Mouse (Mus musculus) limb, embryonic 15.5 days (tissue): ENCODE results near the gene Pde11a. TPM values are rescaled to one million over a fixed set of nuclear protein-coding genes. Genes with fewer than 3 reads are reported as not detected.

Experiments used
- ATAC-seq: fragments of 200-750 bp; cut with Nextera tagmentation; 2 replicates; pipeline ENCODE4 v1.8.0; 2017; ENCODE audit warnings: low read depth, moderate TSS enrichment; ENCODE audit not compliant: insufficient number of reproducible peaks, low FRiP score, low TSS enrichment
- H3K27ac ChIP-seq: fragments of 300-500 bp; sonication (generic); 2 replicates; pipeline ENCODE4 v1.5.1; 2015; ENCODE audit warnings: moderate library complexity, mild to moderate bottlenecking, inconsistent platforms
- H3K27me3 ChIP-seq: fragments of 300-500 bp; sonication (generic); 2 replicates; pipeline ENCODE4 v1.6.1; 2015; ENCODE audit warnings: inconsistent platforms
- H3K36me3 ChIP-seq: fragments of 300-500 bp; sonication (generic); 2 replicates; pipeline ENCODE4 v1.6.1; 2015; ENCODE audit warnings: inconsistent platforms
- H3K4me1 ChIP-seq: fragments of 300-500 bp; sonication (generic); 2 replicates; pipeline ENCODE4 v1.6.1; 2015; ENCODE audit warnings: inconsistent platforms
- H3K4me2 ChIP-seq: fragments of 300-500 bp; sonication (generic); 2 replicates; pipeline ENCODE4 v1.6.1; 2015; ENCODE audit warnings: mild to moderate bottlenecking, inconsistent platforms
- H3K4me3 ChIP-seq: fragments of 300-500 bp; sonication (generic); 2 replicates; pipeline ENCODE4 v1.5.1; 2015; ENCODE audit warnings: mild to moderate bottlenecking, inconsistent platforms
- H3K9ac ChIP-seq: fragments of 300-500 bp; sonication (generic); 2 replicates; pipeline ENCODE4 v1.6.1; 2015; ENCODE audit warnings: inconsistent platforms
- H3K9me3 ChIP-seq: fragments of 300-500 bp; sonication (generic); 2 replicates; pipeline ENCODE4 v1.6.1; 2016; ENCODE audit warnings: inconsistent platforms
- WGBS: fragments of 180-500 bp; shearing (Covaris S2); methylation state at CpG from one replicate; pipeline ENCODE4 v1.1.7; 2015; 5-methylcytosine and 5-hydroxymethylcytosine counted together
- polyA plus RNA-seq: library from polyadenylated mRNA; unstranded; fragments of >200 nt; fragmentation: Nextera tagmentation; extraction: Ambion mirVana; gene quantifications from 2 replicates; pipeline ENCODE4 v1.2.1, GENCODE M21; 2015

Pde11a gene
- polyA plus RNA-seq, 1 experiment from 2014 or later = 0.50 TPM

DNA sequence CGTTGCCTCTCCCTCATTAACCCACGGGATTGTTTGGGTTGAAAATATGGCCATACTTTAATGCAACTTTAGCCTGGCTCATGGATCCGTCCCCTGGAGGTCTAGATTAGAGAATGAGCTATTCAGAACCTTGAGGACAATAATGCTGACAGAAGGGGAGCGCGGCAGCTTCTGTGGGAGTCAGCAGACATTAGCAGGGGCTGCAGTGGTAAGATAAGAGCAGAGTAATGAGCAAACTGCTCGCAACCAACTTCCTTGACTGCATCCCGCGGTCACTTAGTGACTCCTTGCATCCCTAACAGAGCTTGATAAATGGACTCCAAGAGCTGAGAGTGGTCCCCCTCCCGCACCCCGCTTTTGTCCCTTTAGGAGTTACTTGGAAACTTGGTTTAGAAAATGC lies 296.4 kb downstream of the Pde11a start:
- H3K9ac ChIP-seq = no peak overlapping the region
- H3K9me3 ChIP-seq = no peaks in the 10 kb centered on the region
- no peak for ATAC-seq
- H3K27me3 ChIP-seq = no peaks in the 10 kb centered on the region
- 84% methylated on average over 10 of the region's 10 CpGs for WGBS
- H3K27ac ChIP-seq = no peak overlapping the region
- 0 out of 2 replicates have a peak, but pooled peaks cover 3% of the 10 kb centered on the region for H3K4me1 ChIP-seq
- no peak overlapping the region for H3K4me2 ChIP-seq
- H3K36me3 ChIP-seq = no peaks in the 10 kb centered on the region
- no peak overlapping the region for H3K4me3 ChIP-seq

DNA sequence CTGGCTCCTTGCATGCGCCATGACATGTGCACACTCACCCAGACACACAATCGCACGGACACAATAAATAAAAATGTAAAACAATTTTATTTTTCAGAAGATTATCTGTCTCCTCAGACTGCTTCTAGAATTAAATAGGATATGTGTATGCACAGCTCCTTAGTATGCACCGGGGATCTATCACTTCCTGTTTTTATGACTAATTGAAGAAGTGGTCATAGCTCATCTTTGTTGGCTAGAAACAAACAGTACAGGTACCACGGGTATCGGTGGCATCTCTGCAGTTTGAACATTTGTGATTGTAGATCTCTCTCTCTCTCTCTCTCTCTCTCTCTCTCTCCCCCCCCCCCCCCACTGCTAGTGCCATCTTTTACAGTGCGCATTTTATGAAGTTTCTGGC lies 298.5 kb downstream of the Pde11a start:
- Histone ChIP-seq H3K4me3 (no peak overlapping the region), H3K27me3 (no peaks in the 10 kb centered on the region), H3K9ac (no peak overlapping the region), H3K4me2 (no peak overlapping the region), H3K4me1 (0 out of 2 replicates have a peak, but pooled peaks cover 3% of the 10 kb centered on the region), H3K27ac (no peak overlapping the region), H3K9me3 (no peaks in the 10 kb centered on the region), H3K36me3 (no peaks in the 10 kb centered on the region)
- no peak for ATAC-seq
- WGBS = 96% methylated on average over 7 of the region's 7 CpGs

DNA sequence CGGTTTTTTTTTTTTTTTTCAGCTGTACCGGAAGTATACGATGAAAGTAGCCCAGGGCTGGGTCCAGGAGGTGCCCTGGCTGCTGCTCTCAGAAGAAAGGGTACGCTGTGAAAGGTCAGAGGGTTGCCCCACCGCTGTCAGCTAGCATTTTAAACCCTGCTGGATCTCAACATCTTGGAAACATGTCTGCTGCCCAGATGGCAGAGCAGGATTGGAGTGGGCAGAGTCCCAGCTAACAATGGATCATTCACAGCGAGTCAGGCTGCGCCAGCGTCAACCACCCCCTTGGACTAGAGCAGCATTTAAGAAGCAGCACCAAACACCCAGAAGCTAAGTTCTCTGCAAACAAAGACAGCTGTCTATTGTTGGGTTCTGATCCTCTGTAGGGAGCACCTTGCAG lies 308.5 kb downstream of the Pde11a start:
- H3K9ac ChIP-seq = no peak overlapping the region
- ATAC-seq = no peak

DNA sequence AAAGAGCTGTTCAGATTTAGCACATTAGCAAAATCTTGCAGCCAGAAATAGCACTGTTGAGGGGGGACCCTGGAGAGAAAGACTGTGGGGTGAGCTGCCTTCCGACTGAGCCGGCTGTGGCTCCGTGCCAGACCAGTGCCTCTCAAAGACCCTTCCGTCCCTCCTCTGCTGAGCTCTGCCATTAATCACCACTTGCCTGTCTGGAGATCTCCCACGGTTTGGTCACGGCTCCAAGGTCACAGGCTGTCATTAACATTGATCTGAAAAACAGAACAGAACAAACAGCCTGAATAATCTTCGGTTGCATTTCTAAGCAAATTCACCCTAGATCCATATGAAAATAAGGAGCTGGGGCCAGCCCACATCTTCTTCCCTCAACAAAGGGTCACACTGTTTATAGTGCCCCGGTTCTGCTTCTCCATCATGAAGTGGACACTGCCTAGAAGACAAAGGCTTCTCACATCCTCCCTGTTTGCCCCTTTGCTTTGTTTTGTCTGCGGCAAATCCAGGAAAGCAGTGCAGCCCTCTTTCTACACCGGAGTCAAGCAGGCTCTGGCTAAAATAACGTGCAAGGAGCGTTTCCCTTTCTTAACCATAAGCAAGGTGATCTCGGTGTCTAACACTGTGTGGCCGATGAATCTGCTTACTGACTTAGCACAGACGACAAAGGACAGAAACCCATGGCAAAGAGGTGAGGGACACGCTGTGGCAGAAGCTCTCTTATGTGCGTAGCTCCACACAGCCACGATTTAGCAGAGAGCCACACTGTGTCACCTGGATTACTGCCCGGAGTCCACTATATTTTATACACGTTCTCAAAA lies 309.3 kb downstream of the Pde11a start:
- whole genome bisulfite sequencing = 19% methylated on average over 20 of the region's 20 CpGs
- peak overlapping the region; percentile 34 for H3K4me2 ChIP-seq
- no peak overlapping the region for H3K9ac ChIP-seq
- H3K27me3 ChIP-seq = no peaks in the 10 kb centered on the region
- peak overlapping the region; percentile 7; the same call in 1 of the 2 replicates for H3K4me3 ChIP-seq
- H3K4me1 ChIP-seq = peaks cover 14% of the 10 kb centered on the region
- ATAC-seq = no peak
- no peaks in the 10 kb centered on the region for H3K36me3 ChIP-seq
- no peaks in the 10 kb centered on the region for H3K9me3 ChIP-seq
- H3K27ac ChIP-seq = no peak overlapping the region

More for the DNA sequence above, 308.5 kb downstream of the Pde11a start:
- peak overlapping the region; percentile 34 for H3K4me2 ChIP-seq
- H3K36me3 ChIP-seq = no peaks in the 10 kb centered on the region
- peaks cover 14% of the 10 kb centered on the region for H3K4me1 ChIP-seq
- H3K4me3 ChIP-seq = no peak overlapping the region
- no peaks in the 10 kb centered on the region for H3K9me3 ChIP-seq
- no peak overlapping the region for H3K27ac ChIP-seq
- 23% methylated on average over 8 of the region's 8 CpGs for WGBS
- no peaks in the 10 kb centered on the region for H3K27me3 ChIP-seq

DNA sequence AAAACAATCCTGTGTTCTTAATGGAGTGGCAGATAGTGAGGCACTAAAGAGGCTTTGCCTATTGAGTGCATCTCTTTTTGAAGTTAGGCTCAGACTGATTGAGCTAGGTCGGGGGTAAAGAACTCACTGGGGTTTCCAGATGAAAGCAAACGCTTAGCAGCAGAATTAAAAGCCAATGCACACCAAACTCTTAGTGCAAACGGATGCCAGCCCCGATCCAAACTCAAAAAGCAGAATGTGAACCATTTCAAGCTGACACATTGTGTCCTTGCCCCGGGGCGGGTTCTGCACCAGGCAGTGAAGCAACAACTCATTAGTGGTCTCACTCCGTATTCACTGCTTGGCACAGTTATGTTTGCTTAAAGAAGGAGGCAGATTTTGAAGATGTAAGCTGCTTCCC lies 321.7 kb downstream of the Pde11a start:
- H3K4me1 ChIP-seq = no peaks in the 10 kb centered on the region; the same call in 1 of the 2 replicates
- no peak for ATAC-seq
- no peak overlapping the region for H3K4me2 ChIP-seq
- H3K4me3 ChIP-seq = no peak overlapping the region
- H3K9ac ChIP-seq = no peak overlapping the region
- no peak overlapping the region for H3K27ac ChIP-seq
- no peaks in the 10 kb centered on the region for H3K36me3 ChIP-seq
- H3K9me3 ChIP-seq = no peaks in the 10 kb centered on the region
- no peaks in the 10 kb centered on the region for H3K27me3 ChIP-seq
- WGBS = 7% methylated on average over 7 of the region's 7 CpGs

DNA sequence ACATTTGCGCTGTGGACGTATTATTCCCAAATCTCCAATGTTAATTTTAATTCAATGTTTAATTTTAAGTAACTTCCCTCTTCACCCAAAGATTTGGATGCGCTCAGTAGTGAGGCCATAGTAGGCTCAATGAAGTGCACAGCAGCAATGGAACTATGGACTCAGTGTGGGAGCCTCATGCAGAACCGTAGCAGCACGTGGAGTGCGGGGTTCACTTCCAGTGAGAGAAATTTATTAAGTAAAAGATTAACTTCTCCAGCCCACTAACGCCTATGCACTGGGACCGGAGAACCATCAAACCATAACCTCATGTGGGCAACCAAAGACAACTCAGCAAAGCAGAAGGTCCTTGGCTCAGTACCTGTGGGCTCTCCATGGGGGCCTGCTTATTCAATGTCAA lies 322.4 kb downstream of the Pde11a start:
- WGBS = 87% methylated on average over 8 of the region's 8 CpGs
- no peaks in the 10 kb centered on the region for H3K27me3 ChIP-seq
- H3K9me3 ChIP-seq = no peaks in the 10 kb centered on the region
- no peak overlapping the region for H3K4me2 ChIP-seq
- peaks cover 4% of the 10 kb centered on the region; the same call in 1 of the 2 replicates for H3K4me1 ChIP-seq
- no peak overlapping the region for H3K9ac ChIP-seq
- no peak overlapping the region for H3K27ac ChIP-seq
- ATAC-seq = no peak
- no peaks in the 10 kb centered on the region for H3K36me3 ChIP-seq
- no peak overlapping the region for H3K4me3 ChIP-seq

DNA sequence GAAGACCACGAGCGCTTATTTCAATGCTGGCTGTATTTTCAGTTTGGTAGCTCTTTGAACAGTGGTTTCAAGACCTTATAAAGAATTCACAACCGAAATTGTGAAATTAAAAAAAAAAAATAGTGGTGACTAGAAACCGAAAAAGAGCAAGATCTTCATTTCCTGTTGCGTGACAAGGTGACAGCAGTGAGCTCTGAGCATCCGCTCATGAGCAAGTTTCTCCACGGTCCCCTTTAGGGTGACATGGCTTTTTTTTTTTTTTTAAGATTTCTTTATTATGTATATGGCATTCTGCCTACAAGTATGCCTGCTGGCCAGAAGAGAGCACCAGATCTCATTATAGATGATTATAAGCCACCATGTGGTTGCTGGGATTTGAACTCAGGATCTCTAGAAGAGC lies 323.1 kb downstream of the Pde11a start:
- ATAC-seq = no peak
- Histone ChIP-seq H3K4me1 (peaks cover 4% of the 10 kb centered on the region; the same call in 1 of the 2 replicates), H3K4me2 (no peak overlapping the region), H3K36me3 (no peaks in the 10 kb centered on the region), H3K27me3 (no peaks in the 10 kb centered on the region), H3K27ac (no peak overlapping the region), H3K4me3 (no peak overlapping the region), H3K9ac (no peak overlapping the region), H3K9me3 (no peaks in the 10 kb centered on the region)
- WGBS = 89% methylated on average over 7 of the region's 7 CpGs

DNA sequence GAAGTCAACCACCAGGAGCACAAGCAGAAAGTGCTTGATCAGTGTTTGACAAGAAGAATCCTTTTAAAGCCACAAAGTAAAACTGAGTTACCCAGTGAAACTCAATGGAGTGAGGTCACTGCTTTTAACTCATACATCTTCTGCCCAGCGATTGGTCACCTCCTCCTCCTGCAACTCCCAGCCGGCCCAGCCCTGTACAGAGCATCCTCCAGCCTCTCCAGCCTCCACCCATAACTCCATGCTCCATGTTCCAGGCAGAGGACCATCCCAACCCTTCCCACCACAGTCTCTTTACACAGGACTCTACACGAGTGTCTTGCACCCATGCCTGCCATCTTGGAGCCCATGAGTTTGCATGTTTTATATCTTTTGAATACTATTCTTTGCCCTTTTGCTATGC lies 323.9 kb downstream of the Pde11a start:
- H3K27ac ChIP-seq = no peak overlapping the region

DNA sequence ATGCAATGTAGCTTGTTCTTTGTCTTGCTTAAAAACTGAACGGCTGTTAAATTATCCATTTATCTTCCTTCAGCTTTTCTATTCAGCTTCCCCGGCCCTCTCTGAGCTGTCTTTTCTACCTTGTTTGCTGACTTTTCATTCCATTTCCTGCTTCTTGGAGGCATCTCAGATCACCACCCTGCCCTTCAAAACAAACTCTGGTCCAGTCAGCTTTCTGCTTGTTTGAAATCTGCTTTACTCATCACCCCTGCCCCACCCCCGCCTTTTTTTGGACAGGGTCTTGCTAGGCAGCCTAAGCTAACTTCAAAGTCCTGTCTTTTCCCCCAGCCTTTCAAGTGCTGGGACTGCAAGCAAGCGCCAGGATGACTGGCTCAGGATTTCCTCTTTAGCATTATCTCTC lies 332.4 kb downstream of the Pde11a start:
- WGBS = 29% methylated on average over 4 of the region's 4 CpGs
- no peak overlapping the region for H3K27ac ChIP-seq
- no peak overlapping the region for H3K9ac ChIP-seq
- H3K4me3 ChIP-seq = no peak overlapping the region
- H3K9me3 ChIP-seq = no peaks in the 10 kb centered on the region
- H3K36me3 ChIP-seq = no peaks in the 10 kb centered on the region
- no peak for ATAC-seq
- no peaks in the 10 kb centered on the region for H3K4me1 ChIP-seq
- no peak overlapping the region for H3K4me2 ChIP-seq
- H3K27me3 ChIP-seq = no peaks in the 10 kb centered on the region

More for the DNA sequence above, 323.9 kb downstream of the Pde11a start:
- Histone ChIP-seq H3K9ac (no peak overlapping the region), H3K27me3 (no peaks in the 10 kb centered on the region), H3K9me3 (no peaks in the 10 kb centered on the region), H3K4me2 (no peak overlapping the region), H3K4me3 (no peak overlapping the region), H3K36me3 (no peaks in the 10 kb centered on the region), H3K4me1 (peaks cover 4% of the 10 kb centered on the region; the same call in 1 of the 2 replicates)
- ATAC-seq = no peak
- WGBS = 73% methylated on average over 3 of the region's 3 CpGs

DNA sequence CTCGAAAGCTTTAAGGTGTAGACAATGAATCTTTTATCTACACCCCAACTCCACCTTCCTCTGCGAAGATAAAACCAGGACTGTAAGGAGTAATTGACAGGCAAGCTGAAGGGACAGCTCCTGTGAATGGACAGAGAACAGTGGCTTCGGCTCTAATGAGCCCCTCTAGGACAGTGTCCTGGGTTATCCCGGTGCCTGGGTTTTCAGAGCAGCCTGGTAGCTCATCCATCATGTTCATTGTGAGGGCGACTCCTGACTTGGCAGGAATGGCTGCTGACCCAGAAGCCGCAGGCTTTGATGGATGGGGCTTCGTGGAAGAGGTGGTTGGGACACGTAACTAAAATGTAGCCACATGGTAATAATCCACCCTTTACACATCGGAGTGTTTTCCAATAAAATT lies 335.7 kb downstream of the Pde11a start:
- Histone ChIP-seq H3K4me3 (no peak overlapping the region), H3K27ac (no peak overlapping the region), H3K27me3 (no peaks in the 10 kb centered on the region), H3K4me1 (peaks cover 8% of the 10 kb centered on the region; the same call in 1 of the 2 replicates), H3K36me3 (no peaks in the 10 kb centered on the region), H3K4me2 (no peak overlapping the region), H3K9ac (no peak overlapping the region), H3K9me3 (no peaks in the 10 kb centered on the region)
- no peak for ATAC-seq
- WGBS = 28% methylated on average over 9 of the region's 9 CpGs

DNA sequence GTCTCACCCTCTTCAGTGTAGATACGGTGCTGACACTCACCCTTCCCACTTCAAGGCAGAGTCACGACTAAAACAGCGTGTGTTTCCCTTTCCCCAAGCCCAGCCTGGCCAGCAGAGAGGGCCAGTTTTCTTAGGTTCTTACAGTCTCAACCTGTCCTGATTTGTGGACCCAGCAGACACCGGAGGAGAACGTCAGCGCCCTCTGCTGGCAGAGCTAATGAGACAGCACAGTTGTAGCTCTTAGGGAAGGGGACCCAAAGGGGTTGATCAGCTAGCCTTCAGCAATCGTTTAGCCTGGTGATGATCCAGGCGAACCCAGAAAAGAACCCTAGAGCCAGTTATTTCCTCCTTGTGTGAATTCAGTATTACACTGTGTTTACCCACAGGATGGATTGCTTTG lies 337.2 kb downstream of the Pde11a start:
- H3K4me1 ChIP-seq = peaks cover 8% of the 10 kb centered on the region; the same call in 1 of the 2 replicates
- no peak overlapping the region for H3K9ac ChIP-seq
- 38% methylated on average over 8 of the region's 8 CpGs for WGBS
- H3K9me3 ChIP-seq = no peaks in the 10 kb centered on the region
- no peak overlapping the region for H3K4me3 ChIP-seq
- H3K36me3 ChIP-seq = no peaks in the 10 kb centered on the region
- no peak overlapping the region for H3K4me2 ChIP-seq
- no peaks in the 10 kb centered on the region for H3K27me3 ChIP-seq
- ATAC-seq = no peak
- no peak overlapping the region for H3K27ac ChIP-seq

DNA sequence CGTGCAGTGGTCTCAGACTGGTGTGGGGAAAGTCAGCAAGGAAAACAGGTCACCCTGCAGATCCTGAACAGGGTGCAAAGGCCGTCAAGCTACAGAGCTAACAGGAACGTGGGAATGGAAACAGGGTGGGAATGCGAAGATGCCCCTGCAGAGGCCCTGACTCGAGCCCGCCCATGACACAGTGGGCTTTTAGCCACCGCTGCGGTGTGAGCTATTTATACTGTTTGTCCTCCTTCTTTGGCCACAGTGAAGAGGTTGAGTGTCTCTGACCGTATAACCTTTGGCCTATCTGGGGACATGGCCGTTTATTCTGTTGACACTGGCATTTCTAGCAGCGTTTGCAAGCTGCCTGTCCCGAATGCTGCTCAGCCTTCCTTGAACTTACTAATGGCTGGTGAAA lies 338.9 kb downstream of the Pde11a start:
- 54% methylated on average over 12 of the region's 12 CpGs for WGBS
- Histone ChIP-seq H3K27ac (no peak overlapping the region), H3K36me3 (no peaks in the 10 kb centered on the region), H3K27me3 (no peaks in the 10 kb centered on the region), H3K9me3 (no peaks in the 10 kb centered on the region), H3K9ac (no peak overlapping the region), H3K4me2 (no peak overlapping the region), H3K4me1 (peaks cover 8% of the 10 kb centered on the region; the same call in 1 of the 2 replicates), H3K4me3 (no peak overlapping the region)
- no peak for ATAC-seq
